Mouse (Mus musculus): ENCODE measurements at regions not wholly inside any gene's neighbourhood (a gene's known extent, or its start where the extent isn't known, plus 50 kb on each side); places are given as distances from the start of the nearest gene placed in this dataset.

- no peaks in the 10 kb centered on the region for H3K4me1 ChIP-seq (ENCODE audit: control insufficient read depth, insufficient read depth, insufficient read length)
- H3K36me3 ChIP-seq (ENCODE audit: control insufficient read depth, insufficient read depth, low read length) = no peaks in the 10 kb centered on the region
- no peak for TF ChIP-seq POLR2A (IDR thresholded peaks at IDR 0.05; ENCODE audit: low read depth, low read length)
- TF ChIP-seq CTCF (IDR thresholded peaks at IDR 0.05; ENCODE audit: extremely low read depth, insufficient read depth, insufficient read length, insufficient replicate concordance) = no peak
- H3K4me3 ChIP-seq (ENCODE audit: extremely low read depth, insufficient read depth, insufficient read length) = no peak overlapping the region
- H3K27ac ChIP-seq (ENCODE audit: insufficient read depth, low read length) = no peak overlapping the region
- 81% methylated on average over 3 of the region's 3 CpGs for WGBS
- H3K27me3 ChIP-seq (ENCODE audit: control insufficient read depth, insufficient read depth, low read length) = no peaks in the 10 kb centered on the region
- no peak for DNase-seq (ENCODE audit: low read depth in 1 of 2, low spot score in 2 of 2)
These were observed 119.3 kb downstream of the Zfp365 start for GRCm38 (mm10) chr10:67793206-67793605.

GRCm38 (mm10) chr10:67789651-67790050 lies 122.8 kb downstream of the Zfp365 start:
- TF ChIP-seq POLR2A (IDR thresholded peaks at IDR 0.05; ENCODE audit: low read depth, low read length) (no peak), CTCF (IDR thresholded peaks at IDR 0.05; ENCODE audit: extremely low read depth, insufficient read depth, insufficient read length, insufficient replicate concordance) (no peak)
- DNase-seq (ENCODE audit: low read depth in 1 of 2, low spot score in 2 of 2) = no peak
- 81% methylated on average over 12 of the region's 12 CpGs for WGBS
- Histone ChIP-seq H3K36me3 (ENCODE audit: control insufficient read depth, insufficient read depth, low read length) (no peaks in the 10 kb centered on the region), H3K4me3 (ENCODE audit: extremely low read depth, insufficient read depth, insufficient read length) (no peak overlapping the region), H3K27me3 (ENCODE audit: control insufficient read depth, insufficient read depth, low read length) (no peaks in the 10 kb centered on the region), H3K4me1 (ENCODE audit: control insufficient read depth, insufficient read depth, insufficient read length) (no peaks in the 10 kb centered on the region; the same call in 1 of the 2 replicates), H3K27ac (ENCODE audit: insufficient read depth, low read length) (no peak overlapping the region)

- Histone ChIP-seq H3K27ac (ENCODE audit: insufficient read depth, low read length) (no peak overlapping the region), H3K4me3 (ENCODE audit: extremely low read depth, insufficient read depth, insufficient read length) (no peak overlapping the region), H3K36me3 (ENCODE audit: control insufficient read depth, insufficient read depth, low read length) (no peaks in the 10 kb centered on the region), H3K4me1 (ENCODE audit: control insufficient read depth, insufficient read depth, insufficient read length) (no peaks in the 10 kb centered on the region; the same call in 1 of the 2 replicates), H3K27me3 (ENCODE audit: control insufficient read depth, insufficient read depth, low read length) (no peaks in the 10 kb centered on the region)
- WGBS = 75% methylated on average over 6 of the region's 6 CpGs
- DNase-seq (ENCODE audit: low read depth in 1 of 2, low spot score in 2 of 2) = no peak
- TF ChIP-seq POLR2A (IDR thresholded peaks at IDR 0.05; ENCODE audit: low read depth, low read length) (no peak), CTCF (IDR thresholded peaks at IDR 0.05; ENCODE audit: extremely low read depth, insufficient read depth, insufficient read length, insufficient replicate concordance) (no peak)
These were observed 124.3 kb downstream of the Zfp365 start for GRCm38 (mm10) chr10:67788116-67788515.

- TF ChIP-seq CTCF (IDR thresholded peaks at IDR 0.05; ENCODE audit: extremely low read depth, insufficient read depth, insufficient read length, insufficient replicate concordance) (no peak), POLR2A (IDR thresholded peaks at IDR 0.05; ENCODE audit: low read depth, low read length) (no peak)
- H3K36me3 ChIP-seq (ENCODE audit: control insufficient read depth, insufficient read depth, low read length) = no peaks in the 10 kb centered on the region
- no peak overlapping the region for H3K4me3 ChIP-seq (ENCODE audit: extremely low read depth, insufficient read depth, insufficient read length)
- no peaks in the 10 kb centered on the region; the same call in 1 of the 2 replicates for H3K4me1 ChIP-seq (ENCODE audit: control insufficient read depth, insufficient read depth, insufficient read length)
- 77% methylated on average over 2 of the region's 2 CpGs for whole genome bisulfite sequencing
- H3K27ac ChIP-seq (ENCODE audit: insufficient read depth, low read length) = no peak overlapping the region
- no peaks in the 10 kb centered on the region for H3K27me3 ChIP-seq (ENCODE audit: control insufficient read depth, insufficient read depth, low read length)
- no peak for DNase-seq (ENCODE audit: low read depth in 1 of 2, low spot score in 2 of 2)
These were observed 126.9 kb downstream of the Zfp365 start for GRCm38 (mm10) chr10:67785563-67785962.

GRCm38 (mm10) chr10:67778341-67778740 lies 134.1 kb downstream of the Zfp365 start:
- Histone ChIP-seq H3K4me3 (ENCODE audit: extremely low read depth, insufficient read depth, insufficient read length) (no peak overlapping the region), H3K36me3 (ENCODE audit: control insufficient read depth, insufficient read depth, low read length) (no peaks in the 10 kb centered on the region), H3K4me1 (ENCODE audit: control insufficient read depth, insufficient read depth, insufficient read length) (no peaks in the 10 kb centered on the region), H3K27ac (ENCODE audit: insufficient read depth, low read length) (no peak overlapping the region), H3K27me3 (ENCODE audit: control insufficient read depth, insufficient read depth, low read length) (no peaks in the 10 kb centered on the region)
- no peak for DNase-seq (ENCODE audit: low read depth in 1 of 2, low spot score in 2 of 2)
- WGBS = 89% methylated on average over 10 of the region's 10 CpGs
- TF ChIP-seq CTCF (IDR thresholded peaks at IDR 0.05; ENCODE audit: extremely low read depth, insufficient read depth, insufficient read length, insufficient replicate concordance) = no peak
- TF ChIP-seq POLR2A (IDR thresholded peaks at IDR 0.05; ENCODE audit: low read depth, low read length) = no peak

GRCm38 (mm10) chr10:67777721-67778120 lies 134.7 kb downstream of the Zfp365 start:
- no peak for DNase-seq (ENCODE audit: low read depth in 1 of 2, low spot score in 2 of 2)
- Histone ChIP-seq H3K4me3 (ENCODE audit: extremely low read depth, insufficient read depth, insufficient read length) (no peak overlapping the region), H3K4me1 (ENCODE audit: control insufficient read depth, insufficient read depth, insufficient read length) (no peaks in the 10 kb centered on the region), H3K36me3 (ENCODE audit: control insufficient read depth, insufficient read depth, low read length) (no peaks in the 10 kb centered on the region), H3K27ac (ENCODE audit: insufficient read depth, low read length) (no peak overlapping the region), H3K27me3 (ENCODE audit: control insufficient read depth, insufficient read depth, low read length) (no peaks in the 10 kb centered on the region)
- TF ChIP-seq POLR2A (IDR thresholded peaks at IDR 0.05; ENCODE audit: low read depth, low read length) = no peak
- no peak for TF ChIP-seq CTCF (IDR thresholded peaks at IDR 0.05; ENCODE audit: extremely low read depth, insufficient read depth, insufficient read length, insufficient replicate concordance)
- 91% methylated on average over 7 of the region's 7 CpGs for WGBS

GRCm38 (mm10) chr10:67776851-67777250 lies 135.6 kb downstream of the Zfp365 start:
- WGBS = 90% methylated on average over 9 of the region's 9 CpGs
- H3K4me3 ChIP-seq (ENCODE audit: extremely low read depth, insufficient read depth, insufficient read length) = no peak overlapping the region
- DNase-seq (ENCODE audit: low read depth in 1 of 2, low spot score in 2 of 2) = no peak
- no peaks in the 10 kb centered on the region for H3K27me3 ChIP-seq (ENCODE audit: control insufficient read depth, insufficient read depth, low read length)
- H3K36me3 ChIP-seq (ENCODE audit: control insufficient read depth, insufficient read depth, low read length) = no peaks in the 10 kb centered on the region
- H3K27ac ChIP-seq (ENCODE audit: insufficient read depth, low read length) = no peak overlapping the region
- TF ChIP-seq POLR2A (IDR thresholded peaks at IDR 0.05; ENCODE audit: low read depth, low read length) (no peak), CTCF (IDR thresholded peaks at IDR 0.05; ENCODE audit: extremely low read depth, insufficient read depth, insufficient read length, insufficient replicate concordance) (no peak)
- H3K4me1 ChIP-seq (ENCODE audit: control insufficient read depth, insufficient read depth, insufficient read length) = no peaks in the 10 kb centered on the region

Measured in spleen, adult 2 months (tissue).